Mouse (Mus musculus) layer of hippocampus, postnatal 14 days (tissue): ENCODE results near the gene Gm5941. TPM values are rescaled to one million over a fixed set of nuclear protein-coding genes. Genes with fewer than 3 reads are reported as not detected.
"Not testable (repeated sequence)": the region's sequence is repeated elsewhere in the genome, so short reads cannot be mapped to it uniquely, and the experiment has no call there.

Experiments used
- DNase-seq, 2 experiments: peaks; one replicate each; pipeline ENCODE4 v3.0.0; 2021 to 2022; ENCODE audit warnings: low spot score in 2 of 2, mixed read lengths in 1 of 2
- long read RNA-seq, 2 experiments: library from polyadenylated mRNA; stranded (forward); transcript quantifications; one replicate each; pipeline ENCODE4 v2.0.0; 2021
- total RNA-seq, 2 experiments: library from RNA; stranded (reverse); gene quantifications; 2 replicates each; pipeline ENCODE4 v1.2.3; 2021

Gm5941 gene
- total RNA-seq = not detected
- long read RNA-seq, experiment 1 = 0 reads
- long read RNA-seq, experiment 2 = 0 reads

DNA sequence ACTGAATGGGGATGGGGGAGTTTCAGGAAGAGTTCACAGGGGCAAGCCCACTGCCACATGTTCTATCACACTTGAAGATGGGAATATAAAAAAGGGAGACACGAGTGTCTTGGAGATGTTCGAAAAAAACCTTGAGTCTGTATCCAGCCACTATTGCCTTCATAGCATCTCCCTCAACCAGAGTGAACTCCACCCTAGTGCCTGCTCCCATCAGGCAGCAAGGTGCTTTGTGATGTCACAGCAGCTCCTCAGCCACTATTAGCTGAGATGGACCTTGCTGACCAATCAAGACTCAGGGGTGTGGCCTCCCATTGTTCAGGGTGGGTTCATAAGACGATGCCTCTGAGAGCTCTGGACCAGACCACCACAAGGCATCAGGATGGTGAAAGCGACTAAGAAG lies at the start of gene Gm5941:
TSS of gene Gm5941 (plus strand) at position 301 of the 400 bp plus-strand sequence.
- DNase-seq = not testable (repeated sequence)

GRCm38 (mm10) chrX:92460496-92460895 lies 29.3 kb upstream of the Gm5941 start:
- DNase-seq = peak in 1 of 2 experiments; percentile 5

DNA sequence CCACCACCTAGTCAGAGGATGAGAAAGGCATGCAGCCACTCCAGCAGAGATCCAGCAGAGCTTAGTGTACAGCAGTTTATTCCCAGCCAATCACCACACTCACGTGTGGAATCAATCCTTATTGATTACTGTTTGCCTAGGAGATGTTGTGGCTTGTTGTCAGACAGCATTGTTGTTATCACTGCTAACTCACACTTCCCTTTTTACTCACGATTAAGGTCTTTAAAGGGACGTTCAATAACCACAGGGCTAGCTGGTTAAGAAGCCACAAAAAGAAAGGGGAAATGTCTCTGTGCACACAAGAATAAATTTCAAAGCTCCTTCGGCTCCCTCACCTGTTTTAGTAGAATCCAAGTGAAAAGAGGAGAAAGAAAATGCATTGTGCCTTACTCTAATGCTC lies 25.0 kb upstream of the Gm5941 start:
- no peak for DNase-seq

DNA sequence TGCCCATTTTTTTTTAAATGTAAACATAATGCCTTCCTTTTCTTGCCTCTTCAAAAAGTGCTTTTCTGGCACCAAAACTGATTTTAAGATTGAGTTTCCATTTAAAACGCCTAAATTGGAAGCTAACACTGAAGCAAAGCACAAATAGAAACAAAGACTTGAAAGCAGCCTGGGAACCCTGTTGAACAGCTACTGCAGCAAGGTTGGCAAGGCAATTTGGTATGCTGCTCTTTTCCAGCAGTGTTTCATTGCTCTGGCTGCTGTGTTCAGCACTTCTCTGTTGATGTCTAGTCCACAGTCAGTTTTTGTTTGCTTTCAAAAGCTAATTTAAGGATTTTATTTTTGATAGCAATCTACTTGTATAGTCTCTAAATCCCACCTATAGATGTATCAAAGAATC lies 8.5 kb downstream of the Gm5941 start:
- DNase-seq = no peak

DNA sequence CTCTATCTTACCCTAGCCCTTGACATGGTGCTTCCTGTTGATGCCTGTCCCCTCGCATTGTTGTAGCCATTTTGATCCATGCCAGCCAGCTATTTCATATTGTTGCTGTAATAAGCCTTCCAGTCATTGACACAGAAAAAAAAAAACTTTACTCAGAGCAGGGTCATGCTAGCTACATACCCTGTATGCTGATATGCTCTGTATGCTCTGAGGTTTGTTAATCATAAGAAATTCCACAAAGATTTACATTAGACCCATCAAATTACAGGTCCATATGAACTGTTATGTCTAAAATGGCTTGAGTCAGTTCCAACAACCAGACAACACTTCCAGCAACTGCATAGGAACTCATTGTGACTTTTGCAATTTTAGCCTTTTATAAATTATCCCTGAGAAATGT lies 38.1 kb downstream of the Gm5941 start:
- DNase-seq = no peak

Other genes starting within 250 kb of the Gm5941 start
- gene Mageb18, start 109.6 kb downstream of the Gm5941 start, total RNA-seq = not detected